Mouse (Mus musculus) hindbrain, embryonic 15.5 days (tissue): ENCODE results near the gene Fcrl5. TPM values are rescaled to one million over a fixed set of nuclear protein-coding genes. Genes with fewer than 3 reads are reported as not detected.

Source experiments
- ATAC-seq: fragments of 200-750 bp; cut with Nextera tagmentation; 2 replicates; pipeline ENCODE4 v1.8.0; 2017; ENCODE audit warnings: low read depth, moderate number of reproducible peaks, moderate TSS enrichment; ENCODE audit not compliant: low FRiP score
- H3K27ac ChIP-seq: fragments of 300-500 bp; sonication (generic); replicated peaks from 2 replicates; pipeline ENCODE4 v1.5.1; 2015; ENCODE audit warnings: mild to moderate bottlenecking, inconsistent platforms
- H3K27me3 ChIP-seq: fragments of 300-500 bp; sonication (generic); 2 replicates; pipeline ENCODE4 v1.6.1; 2015; ENCODE audit warnings: control low read depth, inconsistent platforms
- H3K36me3 ChIP-seq: fragments of 300-500 bp; sonication (generic); 2 replicates; pipeline ENCODE4 v1.6.1; 2015; ENCODE audit warnings: control low read depth, inconsistent platforms
- H3K4me1 ChIP-seq: fragments of 300-500 bp; sonication (generic); replicated peaks from 2 replicates; pipeline ENCODE4 v1.6.1; 2015; ENCODE audit warnings: control low read depth, inconsistent platforms
- H3K4me2 ChIP-seq: fragments of 300-500 bp; sonication (generic); 2 replicates; pipeline ENCODE4 v1.6.1; 2015; ENCODE audit warnings: moderate library complexity, mild to moderate bottlenecking, inconsistent platforms
- H3K4me3 ChIP-seq: fragments of 300-500 bp; sonication (generic); 2 replicates; pipeline ENCODE4 v1.5.1; 2015; ENCODE audit warnings: mild to moderate bottlenecking, inconsistent platforms
- H3K9ac ChIP-seq: fragments of 300-500 bp; sonication (generic); 2 replicates; pipeline ENCODE4 v1.6.1; 2015; ENCODE audit warnings: inconsistent platforms
- H3K9me3 ChIP-seq: fragments of 300-500 bp; sonication (generic); 2 replicates; pipeline ENCODE4 v1.6.1; 2016; ENCODE audit warnings: control low read depth, inconsistent platforms
- WGBS: fragments of 180-500 bp; shearing (Covaris S2); methylation state at CpG from one replicate; pipeline ENCODE4 v1.1.7; 2015; 5-methylcytosine and 5-hydroxymethylcytosine counted together
- polyA plus RNA-seq: library from polyadenylated mRNA; unstranded; fragments of >200 nt; fragmentation: Nextera tagmentation; extraction: Ambion mirVana; gene quantifications from 2 replicates; pipeline ENCODE4 v1.2.1, GENCODE M21; 2015

Gene Fcrl5
- polyA plus RNA-seq, 1 experiment from 2014 or later, result not detected

GRCm38 (mm10) chr3:87523701-87524100 is 88.1 kb downstream of the Fcrl5 start:
- peaks cover 19% of the 10 kb centered on the region for H3K4me1 ChIP-seq
- ATAC-seq, result no peak
- H3K27me3 ChIP-seq, result no peaks in the 10 kb centered on the region
- 95% methylated on average over 9 of the region's 9 CpGs for WGBS
- H3K9me3 ChIP-seq, result no peaks in the 10 kb centered on the region
- peaks cover 11% of the 10 kb centered on the region for H3K36me3 ChIP-seq
- H3K4me3 ChIP-seq, result no peak overlapping the region
- no peak overlapping the region for H3K27ac ChIP-seq
- no peak overlapping the region for H3K9ac ChIP-seq
- no peak overlapping the region for H3K4me2 ChIP-seq

GRCm38 (mm10) chr3:87525043-87525836 is 89.7 kb downstream of the Fcrl5 start, which contains the start of gene Etv3:
Etv3 (plus strand) TSS chr3:87525407.
- Histone ChIP-seq H3K27ac (peak within 1 kb of the TSS; percentile 90), H3K36me3 (peaks cover 26% of the 10 kb centered on the region), H3K4me3 (peak within 1 kb of the TSS; percentile 88), H3K4me2 (peak within 1 kb of the TSS; percentile 79), H3K4me1 (peaks cover 19% of the 10 kb centered on the region), H3K9me3 (no peaks in the 10 kb centered on the region), H3K27me3 (no peaks in the 10 kb centered on the region), H3K9ac (peak within 1 kb of the TSS; percentile 93)
- peak; percentile 98 for ATAC-seq
- 5% methylated on average over 60 of the region's 64 CpGs for WGBS

GRCm38 (mm10) chr3:87525837-87526570 is 90.4 kb downstream of the Fcrl5 start:
- ATAC-seq, result no peak; the same call in 1 of the 2 replicates
- Histone ChIP-seq H3K27ac (peak overlapping the region; percentile 90), H3K9me3 (no peaks in the 10 kb centered on the region), H3K27me3 (no peaks in the 10 kb centered on the region), H3K4me3 (peak overlapping the region; percentile 88), H3K4me2 (peak overlapping the region; percentile 79), H3K4me1 (peaks cover 19% of the 10 kb centered on the region), H3K9ac (peak overlapping the region; percentile 93), H3K36me3 (peaks cover 34% of the 10 kb centered on the region)
- WGBS, result 7% methylated on average over 26 of the region's 27 CpGs

GRCm38 (mm10) chr3:87527139-87527538 is 91.6 kb downstream of the Fcrl5 start:
- Histone ChIP-seq H3K4me3 (no peak overlapping the region), H3K9ac (no peak overlapping the region)
- WGBS, result 90% methylated on average over 12 of the region's 12 CpGs

GRCm38 (mm10) chr3:87528021-87528420 is 92.4 kb downstream of the Fcrl5 start:
- WGBS, result 96% methylated on average over 8 of the region's 8 CpGs
- Histone ChIP-seq H3K9me3 (no peaks in the 10 kb centered on the region), H3K27me3 (no peaks in the 10 kb centered on the region), H3K27ac (no peak overlapping the region), H3K4me3 (no peak overlapping the region), H3K4me1 (peaks cover 19% of the 10 kb centered on the region), H3K4me2 (no peak overlapping the region), H3K9ac (no peak overlapping the region), H3K36me3 (peaks cover 50% of the 10 kb centered on the region)
- no peak for ATAC-seq

More at GRCm38 (mm10) chr3:87527139-87527538, 91.6 kb downstream of the Fcrl5 start:
- H3K36me3 ChIP-seq, result peaks cover 42% of the 10 kb centered on the region
- peaks cover 19% of the 10 kb centered on the region for H3K4me1 ChIP-seq
- 0 out of 2 replicates have a peak overlapping the region, but pooled peaks have one; percentile 79 for H3K4me2 ChIP-seq
- no peaks in the 10 kb centered on the region for H3K9me3 ChIP-seq
- no peaks in the 10 kb centered on the region for H3K27me3 ChIP-seq
- no peak overlapping the region for H3K27ac ChIP-seq
- no peak for ATAC-seq

- Histone ChIP-seq H3K27ac (no peak overlapping the region), H3K36me3 (peaks cover 58% of the 10 kb centered on the region), H3K9ac (no peak overlapping the region), H3K9me3 (no peaks in the 10 kb centered on the region), H3K4me3 (no peak overlapping the region), H3K27me3 (no peaks in the 10 kb centered on the region), H3K4me1 (peaks cover 19% of the 10 kb centered on the region), H3K4me2 (no peak overlapping the region)
- 95% methylated on average over 8 of the region's 8 CpGs for WGBS
- no peak for ATAC-seq
These were observed 93.3 kb downstream of the Fcrl5 start for GRCm38 (mm10) chr3:87528841-87529240.

- peaks cover 19% of the 10 kb centered on the region for H3K4me1 ChIP-seq
- H3K9ac ChIP-seq, result no peak overlapping the region
- H3K4me3 ChIP-seq, result no peak overlapping the region
- ATAC-seq, result no peak
- no peaks in the 10 kb centered on the region for H3K9me3 ChIP-seq
- H3K27ac ChIP-seq, result no peak overlapping the region
- H3K27me3 ChIP-seq, result no peaks in the 10 kb centered on the region
- peaks cover 62% of the 10 kb centered on the region for H3K36me3 ChIP-seq
- WGBS, result 93% methylated on average over 11 of the region's 11 CpGs
- no peak overlapping the region for H3K4me2 ChIP-seq
These were observed 94.0 kb downstream of the Fcrl5 start for GRCm38 (mm10) chr3:87529568-87529967.

GRCm38 (mm10) chr3:87530234-87530633 is 94.7 kb downstream of the Fcrl5 start:
- no peak for ATAC-seq
- Histone ChIP-seq H3K4me1 (peaks cover 15% of the 10 kb centered on the region), H3K27me3 (no peaks in the 10 kb centered on the region), H3K27ac (no peak overlapping the region), H3K4me3 (no peak overlapping the region), H3K4me2 (no peak overlapping the region), H3K9me3 (no peaks in the 10 kb centered on the region), H3K36me3 (peaks cover 68% of the 10 kb centered on the region), H3K9ac (no peak overlapping the region)
- 91% methylated on average over 3 of the region's 3 CpGs for WGBS

- Histone ChIP-seq H3K27me3 (no peaks in the 10 kb centered on the region), H3K9ac (no peak overlapping the region), H3K4me1 (no peaks in the 10 kb centered on the region), H3K4me3 (no peak overlapping the region), H3K4me2 (no peak overlapping the region), H3K36me3 (peaks cover 89% of the 10 kb centered on the region), H3K27ac (no peak overlapping the region), H3K9me3 (no peaks in the 10 kb centered on the region)
- WGBS, result 92% methylated on average over 7 of the region's 7 CpGs
- no peak for ATAC-seq
These were observed 98.2 kb downstream of the Fcrl5 start for GRCm38 (mm10) chr3:87533667-87534378.

GRCm38 (mm10) chr3:87538034-87538433 is 102.5 kb downstream of the Fcrl5 start:
- H3K36me3 ChIP-seq, result peaks cover 51% of the 10 kb centered on the region
- no peak overlapping the region for H3K9ac ChIP-seq
- no peaks in the 10 kb centered on the region for H3K27me3 ChIP-seq
- peaks cover 7% of the 10 kb centered on the region for H3K4me1 ChIP-seq
- 88% methylated on average over 10 of the region's 10 CpGs for WGBS
- no peak overlapping the region for H3K27ac ChIP-seq
- no peak overlapping the region for H3K4me2 ChIP-seq
- H3K4me3 ChIP-seq, result no peak overlapping the region
- no peak for ATAC-seq
- no peaks in the 10 kb centered on the region for H3K9me3 ChIP-seq

GRCm38 (mm10) chr3:87540028-87540675 is 104.6 kb downstream of the Fcrl5 start:
- Histone ChIP-seq H3K4me1 (peaks cover 7% of the 10 kb centered on the region), H3K27ac (no peak overlapping the region), H3K4me3 (no peak overlapping the region), H3K4me2 (no peak overlapping the region), H3K9me3 (no peaks in the 10 kb centered on the region), H3K9ac (no peak overlapping the region), H3K27me3 (no peaks in the 10 kb centered on the region), H3K36me3 (peaks cover 33% of the 10 kb centered on the region)
- WGBS, result 72% methylated on average over 11 of the region's 11 CpGs
- ATAC-seq, result no peak
